Mouse (Mus musculus): ENCODE measurements around the gene Cib2.
A peak's percentile ranks its signal among the peaks of the same experiment; 100 is the strongest.
"Not testable (repeated sequence)": the region's sequence is repeated elsewhere in the genome, so short reads cannot be mapped to it uniquely, and the experiment has no call there.

The Cib2 gene

DNA sequence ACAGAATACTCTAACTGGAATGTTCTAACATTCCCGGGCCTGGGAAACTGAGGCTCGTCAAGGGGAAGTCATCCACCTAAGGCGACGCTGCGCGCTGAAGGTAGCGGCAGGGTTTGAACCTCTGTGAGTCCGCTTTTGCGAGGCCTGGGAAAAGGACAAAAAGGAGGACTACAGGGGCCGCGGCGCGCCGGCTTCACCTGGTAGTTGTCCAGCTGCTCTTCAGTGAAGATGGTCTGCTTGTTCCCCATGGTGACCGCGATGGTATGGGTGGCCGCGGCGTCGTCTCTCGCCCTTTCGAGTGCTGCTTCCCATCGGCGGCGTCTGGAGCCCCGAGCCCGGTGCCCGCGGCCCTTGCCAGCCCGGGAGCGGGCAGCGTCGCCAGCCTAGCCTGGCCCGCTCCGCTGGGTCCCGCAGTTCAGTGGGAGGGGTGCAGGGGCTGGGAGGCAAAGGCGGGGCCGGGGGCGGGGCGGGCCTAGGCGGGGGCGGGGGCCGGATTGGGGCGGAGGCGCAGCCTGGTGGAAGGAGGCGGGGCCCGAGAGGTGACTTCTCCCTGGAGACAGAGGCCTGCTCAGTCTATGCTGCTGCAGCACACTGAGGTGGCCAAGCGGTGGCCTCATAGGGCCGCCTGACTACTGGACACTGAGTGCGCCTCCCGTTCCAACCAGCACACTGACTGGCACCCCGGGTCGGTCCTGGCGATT, at the start of gene Cib2:
Gene Cib2 (minus strand): TSS at position 448 of the 701 bp plus-strand sequence.
- DNase-seq = peak; percentile 82 to 84

GRCm38 (mm10) chr9:54604886-54605285, 44.9 kb upstream of the Cib2 start:
- DNase-seq = peak; percentile 72 to 90

- DNase-seq = no peak
These were observed 44.2 kb upstream of the Cib2 start for GRCm38 (mm10) chr9:54604131-54604654.

GRCm38 (mm10) chr9:54602916-54603315, 42.9 kb upstream of the Cib2 start:
- DNase-seq = no peak

DNA sequence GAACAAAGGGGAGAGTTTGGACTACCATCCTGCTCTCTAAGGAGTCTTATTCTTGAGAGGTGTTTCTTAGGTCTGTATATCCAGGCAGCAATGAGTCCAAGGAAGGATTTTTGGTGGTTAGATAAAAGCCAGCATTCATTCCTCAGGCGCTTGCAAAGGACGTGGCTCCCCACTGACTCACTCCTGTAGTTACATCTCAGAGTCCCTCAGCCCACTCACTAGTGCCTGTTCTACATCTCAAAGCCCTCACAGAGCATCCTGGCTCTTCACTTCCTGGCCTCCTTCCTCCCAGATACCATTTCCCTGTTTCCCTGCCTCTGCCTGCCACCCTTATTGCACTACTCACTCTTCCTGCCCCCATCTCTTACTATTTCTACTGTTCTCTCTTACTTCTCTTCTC, 42.4 kb upstream of the Cib2 start:
- no peak for DNase-seq

DNA sequence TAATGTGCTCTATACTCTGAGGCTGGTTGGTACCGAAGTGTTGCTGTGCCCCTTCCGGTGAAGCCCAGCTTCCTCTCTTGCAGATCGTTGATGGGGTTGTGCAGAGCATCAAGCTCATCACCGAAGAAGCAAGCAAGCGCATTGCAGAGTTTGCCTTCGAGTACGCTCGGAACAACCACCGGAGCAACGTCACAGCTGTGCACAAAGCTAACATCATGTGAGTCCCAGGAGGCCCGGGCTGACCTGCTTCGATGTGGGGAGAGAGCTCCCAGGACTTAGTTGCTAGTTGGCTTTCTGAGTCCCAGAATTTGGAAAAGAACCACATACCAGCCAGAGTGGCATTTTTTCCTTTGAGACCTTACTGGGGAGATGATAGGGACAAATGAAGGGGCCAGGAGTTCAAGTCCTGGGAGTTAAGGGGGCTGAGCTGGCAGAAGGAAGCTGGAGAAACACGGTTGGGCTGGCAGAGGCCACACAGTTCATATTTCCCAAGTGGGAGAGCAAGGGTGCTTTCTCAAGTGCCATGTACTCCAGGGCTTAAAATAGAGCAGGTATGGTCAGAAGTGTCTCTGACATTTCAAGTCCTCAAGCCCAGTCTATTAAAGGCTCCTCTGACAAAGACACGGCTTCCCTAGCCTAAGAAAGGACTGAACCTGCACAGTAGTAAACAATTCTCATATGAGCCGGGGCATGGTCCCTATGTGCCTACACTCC, 36.9 kb upstream of the Cib2 start:
- no peak for DNase-seq

DNA sequence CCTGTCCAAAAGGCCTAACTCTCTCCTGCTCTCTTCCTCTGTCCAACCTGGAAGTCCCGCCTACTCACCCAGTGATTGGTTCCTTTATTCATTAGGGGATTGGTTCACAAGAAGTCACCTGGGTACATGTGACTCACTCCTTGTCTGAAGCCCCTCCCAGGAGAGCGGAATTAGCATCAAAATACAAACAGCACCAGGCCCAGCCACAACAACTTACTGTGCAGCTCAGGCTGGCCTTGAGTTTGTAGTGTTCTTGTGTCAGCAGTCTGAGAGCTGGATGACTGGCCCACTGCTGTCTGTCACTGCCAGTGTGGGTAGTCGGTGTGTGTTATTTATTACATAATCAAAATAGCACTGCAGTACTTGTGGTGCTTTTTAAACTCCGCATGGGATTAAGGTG, 33.6 kb upstream of the Cib2 start:
- not testable (repeated sequence) for DNase-seq

DNA sequence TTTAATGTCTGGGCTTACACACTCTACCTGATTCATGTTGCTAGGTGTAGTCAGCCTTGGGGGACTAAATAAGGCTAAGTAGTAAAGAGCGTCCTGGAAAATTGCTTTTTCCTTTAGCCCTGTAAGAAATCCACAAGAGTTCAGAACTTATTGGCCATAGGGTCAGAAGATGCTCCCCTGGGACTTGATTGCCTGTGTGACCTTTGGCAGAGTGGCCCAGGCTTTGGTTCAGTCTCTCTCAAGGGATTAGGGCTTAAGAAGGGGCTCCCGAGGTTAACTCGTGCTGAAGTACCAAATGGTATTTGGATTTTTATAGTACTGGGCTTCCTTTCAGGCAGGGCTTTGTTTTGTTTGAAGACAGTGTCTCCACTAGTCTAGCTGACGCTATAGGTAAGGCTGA, 27.8 kb upstream of the Cib2 start:
- no peak for DNase-seq

GRCm38 (mm10) chr9:54586199-54587061, 26.4 kb upstream of the Cib2 start, which contains the start of gene Idh3a:
TSS of gene Idh3a (plus strand) at chr9:54586334.
- DNase-seq = peak; percentile 99

DNA sequence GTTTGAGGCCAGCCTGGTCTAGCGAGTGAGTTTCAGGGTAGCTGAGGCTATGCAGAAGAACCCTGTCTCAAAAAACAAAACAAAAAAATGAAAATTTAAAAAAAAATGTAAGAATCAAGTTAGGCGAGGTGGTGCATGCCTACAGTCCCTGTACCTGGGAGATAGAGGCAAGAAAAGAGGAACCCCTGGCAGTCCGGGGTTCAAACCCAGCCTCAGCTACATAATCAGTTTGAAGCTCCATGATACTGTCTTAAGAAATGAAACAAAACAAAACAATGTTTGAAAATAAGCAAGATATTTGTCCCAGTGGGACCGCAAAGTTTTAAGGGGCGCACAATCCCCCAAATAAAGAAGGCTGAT, 25.8 kb upstream of the Cib2 start:
- DNase-seq = no peak

- not testable (repeated sequence) for DNase-seq
These were observed 24.1 kb upstream of the Cib2 start for GRCm38 (mm10) chr9:54584127-54584526.

DNA sequence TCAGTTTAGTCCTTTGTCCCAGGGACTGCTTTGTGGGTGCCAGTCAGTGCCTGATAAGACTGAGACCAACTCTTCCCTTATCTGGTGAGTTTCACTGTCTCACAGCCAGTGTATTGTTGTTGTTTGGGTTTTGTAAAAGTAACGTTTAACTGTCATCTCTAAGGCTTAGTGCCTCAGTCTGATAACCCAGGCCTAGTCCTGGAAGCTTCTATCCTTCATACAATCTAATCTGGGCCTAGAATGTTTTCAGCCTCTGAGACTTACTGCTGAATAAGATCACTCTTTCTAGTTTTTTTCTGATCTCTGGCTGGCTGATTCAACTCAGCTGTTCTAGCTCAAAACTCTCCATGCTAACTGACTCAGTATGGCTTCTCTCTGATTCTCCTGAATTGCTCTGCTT, 23.7 kb upstream of the Cib2 start:
- DNase-seq = no peak

- DNase-seq = no peak
These were observed 11.3 kb upstream of the Cib2 start for GRCm38 (mm10) chr9:54571130-54571839.

GRCm38 (mm10) chr9:54568732-54569131, 8.7 kb upstream of the Cib2 start:
- DNase-seq = no peak

DNA sequence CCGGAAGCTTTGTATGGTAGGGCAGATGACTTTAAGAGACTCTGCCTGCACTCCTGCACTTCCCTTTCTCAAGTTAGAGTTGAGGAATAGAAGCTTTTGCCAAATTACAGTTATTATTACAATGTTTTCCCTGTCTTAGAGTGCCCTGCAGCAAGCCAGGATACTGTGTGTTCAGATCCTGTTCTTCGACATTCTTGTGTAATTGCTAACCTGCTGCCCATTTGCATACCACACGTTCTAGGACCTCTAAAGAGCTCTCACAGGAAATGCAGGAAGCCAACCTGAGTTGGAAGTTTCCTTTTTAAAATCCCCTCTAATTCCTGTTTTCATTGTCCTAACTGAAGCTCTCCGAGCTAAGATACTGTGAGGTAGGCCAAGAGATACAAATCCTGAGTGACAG, 6.9 kb upstream of the Cib2 start:
- no peak for DNase-seq

DNA sequence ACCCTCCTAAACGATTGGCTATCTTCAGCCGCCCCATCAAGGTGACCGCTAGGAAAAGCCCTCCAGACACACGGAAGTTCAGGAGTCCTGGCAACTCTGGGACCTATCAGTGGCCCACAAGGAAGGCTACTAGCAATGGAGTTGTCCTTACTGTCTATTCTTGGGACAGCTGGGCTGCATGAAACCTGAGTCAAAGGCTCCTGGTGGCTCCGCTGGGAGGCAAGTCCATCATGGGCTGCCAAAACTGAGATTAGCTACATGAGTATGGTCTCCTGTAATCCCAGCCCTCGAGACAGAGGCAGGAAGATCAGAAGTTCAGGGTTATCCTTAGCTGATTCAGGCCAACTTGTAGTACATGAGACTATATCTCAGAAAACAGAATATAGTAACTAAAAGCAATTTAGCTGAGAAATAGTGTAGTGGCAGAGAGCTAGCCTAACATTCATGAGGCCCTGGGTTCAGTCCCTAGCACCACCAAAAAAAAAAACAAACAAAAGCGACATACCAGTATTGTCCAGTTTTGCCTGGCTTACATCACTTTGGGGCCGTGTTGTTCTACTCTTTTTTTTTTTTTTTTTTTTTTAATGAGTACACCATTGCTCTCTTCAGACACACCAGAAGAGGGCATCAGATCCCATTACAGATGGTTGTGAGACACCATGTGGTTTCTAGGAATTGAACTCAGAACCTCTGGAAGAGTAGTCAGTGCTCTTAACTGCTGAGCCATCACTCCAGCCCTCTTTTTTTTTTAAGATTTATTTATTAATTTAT, 998 bp upstream of the Cib2 start:
- DNase-seq = no peak

- DNase-seq = no peak
These were observed 1.3 kb downstream of the Cib2 start for GRCm38 (mm10) chr9:54558731-54559130.

DNA sequence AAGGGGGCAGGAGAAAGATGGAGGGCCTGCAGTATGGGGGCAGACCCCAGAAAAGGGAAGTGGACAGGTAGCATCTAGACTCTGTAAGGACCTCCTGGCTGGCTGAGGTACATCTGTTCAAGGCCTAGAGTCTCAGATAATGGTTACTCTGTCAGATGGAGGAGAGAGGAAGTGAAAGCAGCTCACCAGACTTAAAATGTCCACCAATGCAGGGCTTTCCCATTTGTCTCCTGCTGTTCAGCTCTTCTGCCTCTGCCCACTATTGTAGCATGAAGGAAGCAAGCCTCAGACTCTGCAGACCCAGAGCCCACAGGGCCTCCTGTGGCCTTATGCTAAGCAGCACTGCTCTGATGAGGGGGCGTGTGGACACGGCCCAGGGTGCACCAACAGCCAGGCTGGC, 5.0 kb downstream of the Cib2 start:
- no peak for DNase-seq

DNA sequence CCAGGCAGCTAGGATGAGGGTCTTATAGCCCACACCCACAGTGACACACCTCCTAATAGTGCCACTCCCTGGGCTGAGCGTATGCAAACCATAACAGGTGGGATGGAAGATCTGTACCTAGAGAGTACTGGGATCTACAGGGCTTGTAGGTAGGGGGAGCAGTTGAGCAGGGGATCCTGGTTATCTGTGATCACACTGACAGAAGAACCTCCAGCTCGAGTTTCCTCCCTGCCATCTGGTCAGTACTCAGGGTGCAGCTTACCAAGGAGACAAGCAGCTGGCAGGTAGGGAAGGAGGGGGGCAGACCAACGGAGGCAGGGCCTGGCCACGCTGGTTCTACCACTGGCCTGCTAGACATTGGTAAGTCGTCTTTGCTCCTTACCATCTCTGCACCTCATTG, 7.6 kb downstream of the Cib2 start:
- DNase-seq = peak; percentile 74 to 87

GRCm38 (mm10) chr9:54549433-54549832, 10.6 kb downstream of the Cib2 start:
- DNase-seq = no peak

DNA sequence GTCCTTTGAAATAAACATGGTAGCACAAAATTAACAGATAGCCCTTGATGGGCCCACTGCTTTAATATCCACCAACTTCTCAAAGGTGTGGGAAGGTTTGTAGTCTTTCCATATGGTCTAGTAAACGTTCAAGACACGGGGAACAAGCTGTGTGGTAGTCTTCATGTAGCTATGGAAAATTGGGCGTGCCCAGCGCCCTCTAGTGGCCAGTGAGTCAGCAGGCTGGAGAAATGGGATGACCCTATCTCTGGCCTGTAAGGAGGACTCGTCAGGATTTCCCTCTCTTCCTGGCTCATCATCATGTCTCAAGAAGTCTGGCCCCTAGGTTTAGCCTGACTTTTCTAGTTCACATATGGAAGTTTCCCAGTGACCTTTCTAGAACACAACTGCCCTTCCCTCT, 12.5 kb downstream of the Cib2 start:
- DNase-seq = peak; percentile 81 to 87

GRCm38 (mm10) chr9:54544954-54545315, 15.1 kb downstream of the Cib2 start:
- DNase-seq = no peak

Measured in cerebellum, postnatal 14 days (tissue).